Mouse (Mus musculus) kidney, postnatal 10 days (tissue): Measurements from ENCODE around the gene Acr.

Source experiments
- DNase-seq: peaks from one replicate; pipeline ENCODE4 v3.0.0; 2021; ENCODE audit warnings: mixed read lengths

Acr gene

GRCm38 (mm10) chr15:89623626-89623959 lies 55.5 kb downstream of the Acr start:
- DNase-seq: peak; percentile 85
